Mouse (Mus musculus): ENCODE results near the gene Tmem159. TPM values are rescaled to one million over a fixed set of nuclear protein-coding genes. Genes with fewer than 3 reads are reported as not detected.

Gene Tmem159
- total RNA-seq (2015; ENCODE audit: low replicate concordance), result 0.84 and 1.7 TPM in 2 replicates
- 1.2 TPM in 1 of 2 replicates, not detected in the other for total RNA-seq (2017; ENCODE audit: low replicate concordance)

DNA sequence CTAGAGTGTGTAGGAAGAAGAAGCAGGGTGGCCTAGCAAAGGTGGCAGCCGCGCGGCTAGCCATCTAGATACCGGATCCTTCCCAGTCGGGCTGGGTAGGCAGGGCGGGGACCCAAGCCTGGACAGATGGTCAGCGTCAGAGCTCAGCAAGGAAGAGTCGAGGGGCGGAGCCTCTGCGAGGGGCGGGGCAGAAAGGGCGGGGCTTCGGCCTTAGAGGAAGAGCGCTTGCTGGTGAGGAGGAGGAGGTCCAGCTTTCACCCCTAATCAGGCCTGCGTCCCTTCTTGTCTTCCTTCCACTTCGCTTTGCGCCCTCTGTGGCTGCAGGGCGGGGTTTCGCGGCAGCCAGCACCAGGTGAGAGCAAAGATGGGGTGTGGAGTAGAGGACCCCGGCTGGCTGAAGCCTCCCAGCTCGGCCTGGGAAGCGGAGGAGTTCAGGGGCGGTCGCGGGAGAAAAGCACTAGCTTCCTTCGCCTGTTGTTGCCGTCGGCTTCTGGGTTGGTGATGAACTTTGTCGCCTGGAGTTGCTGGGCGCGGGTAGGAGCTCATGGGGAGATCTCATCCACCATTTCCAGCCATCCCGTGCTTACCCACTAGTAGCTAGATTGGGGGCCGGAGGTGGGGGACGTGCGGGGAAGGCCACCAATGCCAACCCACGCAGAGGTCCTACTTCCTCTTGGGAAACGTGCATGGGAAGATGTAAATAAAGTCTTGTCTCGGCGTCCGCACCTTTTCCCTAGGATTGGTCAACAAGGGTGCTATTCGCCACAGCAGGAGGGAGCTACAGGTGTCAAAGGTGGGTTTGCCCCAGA lies at the start of gene Tmem159:
Tmem159 (plus strand) TSS at position 190 of the 809 bp plus-strand sequence.
- no peak; the same call in 1 of the 2 replicates for ATAC-seq (replicated peaks; ENCODE audit: low FRiP score, poor library complexity, severe bottlenecking)

DNA sequence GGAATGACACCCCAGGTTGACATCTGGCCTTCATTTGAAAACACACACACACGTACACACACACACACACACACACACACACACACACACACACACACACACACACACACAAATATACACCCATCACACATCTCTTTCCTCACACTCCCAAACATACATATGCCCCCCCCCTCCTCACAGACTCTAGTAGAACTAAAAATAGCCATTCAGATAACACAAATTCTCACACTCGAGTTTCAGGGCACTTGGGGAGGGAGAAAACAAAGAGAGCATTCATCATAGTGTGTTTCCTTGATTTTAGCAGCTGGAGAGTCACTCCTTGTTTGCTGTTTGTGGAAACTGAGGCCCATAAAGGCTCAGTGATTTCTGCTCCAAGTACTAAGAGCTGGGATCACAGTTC lies 48.1 kb upstream of the Tmem159 start:
- ATAC-seq (replicated peaks; ENCODE audit: low FRiP score, poor library complexity, severe bottlenecking), result no peak

DNA sequence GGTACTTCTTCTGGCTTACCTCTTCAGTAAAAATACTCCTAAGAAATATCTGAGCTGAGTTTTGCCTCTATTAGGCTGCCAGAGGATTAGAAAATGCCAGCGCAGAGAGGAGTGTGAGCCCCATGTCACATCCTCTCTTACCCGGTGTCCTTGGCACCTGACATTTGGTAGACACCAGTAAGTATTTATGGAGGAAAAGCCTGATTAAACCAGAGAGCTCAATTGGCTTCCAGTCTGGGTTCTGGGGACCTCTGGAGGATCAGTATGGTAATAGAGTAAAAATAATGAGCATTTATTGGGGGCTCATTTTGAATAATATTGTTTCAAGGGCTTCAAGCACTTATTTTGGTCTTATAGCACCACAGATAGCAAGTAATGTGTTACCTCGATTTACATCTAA lies 46.7 kb upstream of the Tmem159 start:
- ATAC-seq (replicated peaks; ENCODE audit: low FRiP score, poor library complexity, severe bottlenecking), result no peak

DNA sequence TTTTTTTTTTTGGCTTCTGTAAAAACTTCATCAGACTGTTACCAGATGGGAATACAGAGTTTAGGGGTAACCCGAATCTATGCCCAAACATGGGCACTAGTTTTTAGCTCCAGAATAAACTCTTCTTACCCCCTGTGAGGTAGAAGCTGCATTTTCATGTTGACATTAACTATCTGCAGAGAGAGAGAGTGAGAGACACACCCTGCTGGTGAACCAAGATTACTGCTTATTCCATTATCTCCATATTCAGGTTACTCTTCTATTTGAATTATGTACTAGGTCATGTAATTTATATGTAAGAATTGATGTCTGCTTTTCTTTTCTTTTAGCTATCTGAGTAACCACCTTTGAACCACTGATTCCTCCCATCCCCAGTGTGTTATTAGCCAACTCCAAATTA lies 38.1 kb upstream of the Tmem159 start:
- no peak for ATAC-seq (replicated peaks; ENCODE audit: low FRiP score, poor library complexity, severe bottlenecking)

DNA sequence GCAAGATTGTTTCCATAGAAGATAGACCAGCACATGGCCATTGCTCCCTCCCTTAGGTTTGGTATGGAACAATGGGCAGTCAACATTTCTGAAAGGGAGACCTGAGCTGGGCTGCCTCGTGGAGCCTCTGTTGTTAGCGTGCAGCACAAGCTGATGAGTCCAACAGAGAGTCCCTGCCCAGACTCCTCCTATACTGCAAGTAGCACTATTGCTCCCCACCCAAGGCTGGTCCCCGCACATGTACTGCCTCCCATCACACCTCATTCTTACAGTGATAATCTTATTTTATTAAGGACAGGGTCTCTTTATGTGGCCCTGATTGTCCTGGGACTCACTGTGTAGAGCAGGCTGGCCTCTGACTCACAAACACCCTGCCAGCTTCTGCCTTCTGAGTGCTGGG lies 34.0 kb upstream of the Tmem159 start:
- no peak for ATAC-seq (replicated peaks; ENCODE audit: low FRiP score, poor library complexity, severe bottlenecking)

DNA sequence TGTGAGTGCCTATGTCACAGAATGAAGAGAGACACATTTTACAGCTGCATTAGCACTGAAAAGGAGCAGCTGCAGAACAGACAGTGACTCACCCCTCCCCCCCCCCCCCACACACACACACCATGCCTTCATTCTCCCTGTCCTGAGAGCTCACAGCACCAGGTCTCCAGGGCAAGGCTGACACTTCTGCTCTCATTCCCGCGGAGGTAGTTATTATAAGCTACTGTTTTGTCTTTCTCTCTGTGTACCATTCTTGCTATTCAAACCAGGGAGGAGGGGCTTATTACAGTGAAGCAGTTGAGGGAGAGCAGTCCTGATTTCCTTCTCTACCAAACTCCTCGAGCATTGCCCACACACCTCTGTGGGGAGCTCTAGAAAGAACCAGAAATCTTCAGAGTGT lies 33.0 kb upstream of the Tmem159 start:
- ATAC-seq (replicated peaks; ENCODE audit: low FRiP score, poor library complexity, severe bottlenecking), result no peak

DNA sequence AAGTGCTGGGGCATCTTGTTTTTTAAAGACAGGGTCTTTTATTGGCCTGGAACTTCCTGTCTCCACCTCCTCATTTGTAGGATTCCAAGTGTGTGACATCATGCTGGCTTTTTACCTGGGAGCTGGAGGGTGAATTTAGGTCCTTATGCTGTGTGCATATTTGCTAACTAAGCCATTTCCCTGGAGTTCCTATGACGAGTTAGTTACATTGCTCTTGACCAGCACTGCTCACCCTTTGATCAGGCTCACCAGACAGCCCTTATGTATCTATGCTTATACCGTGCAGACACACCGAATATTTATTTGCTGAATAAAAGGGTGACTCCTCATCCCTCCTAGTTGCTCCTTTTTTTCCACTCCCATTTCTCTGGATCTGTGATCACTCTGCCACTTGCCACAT lies 22.0 kb upstream of the Tmem159 start:
- ATAC-seq (replicated peaks; ENCODE audit: low FRiP score, poor library complexity, severe bottlenecking), result no peak

DNA sequence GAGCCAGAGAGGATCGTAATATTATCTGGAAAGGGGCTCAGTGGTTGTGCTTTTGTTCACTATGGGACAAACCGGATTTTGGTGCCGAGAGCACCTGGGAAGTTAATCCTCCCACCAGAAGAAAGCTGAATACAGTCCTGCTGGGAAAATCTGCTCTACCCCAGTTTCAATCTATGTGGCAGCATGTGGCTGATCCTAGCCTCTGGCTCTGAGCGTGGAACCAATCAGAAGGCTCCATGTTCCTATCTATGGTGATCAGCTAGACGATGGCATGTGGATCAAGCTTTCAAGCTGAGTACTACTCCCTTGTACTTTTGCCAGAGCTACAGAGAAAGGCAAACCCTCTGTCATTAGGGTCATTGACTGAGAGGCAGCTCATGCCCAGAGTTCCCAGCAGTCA lies 9.1 kb upstream of the Tmem159 start:
- ATAC-seq (replicated peaks; ENCODE audit: low FRiP score, poor library complexity, severe bottlenecking), result no peak

DNA sequence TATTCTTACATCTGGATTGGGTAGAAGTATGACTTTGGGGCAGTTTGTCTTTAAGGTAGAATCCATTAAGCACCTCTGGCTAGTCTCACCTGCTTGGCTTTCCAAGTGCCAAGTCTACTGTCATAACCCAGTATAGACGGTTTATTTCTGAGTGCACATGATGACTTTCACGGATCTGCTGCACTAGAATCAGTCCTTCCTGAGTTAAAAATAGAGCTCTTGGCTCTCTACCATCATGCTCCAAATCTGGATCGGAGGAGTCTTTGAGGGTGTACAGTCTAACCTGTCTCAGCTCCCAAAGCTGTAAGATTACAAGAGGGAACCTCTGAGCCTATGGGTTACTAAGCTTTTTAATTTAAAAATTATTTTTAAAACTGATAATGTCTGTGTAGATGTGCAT lies 7.9 kb upstream of the Tmem159 start:
- ATAC-seq (replicated peaks; ENCODE audit: low FRiP score, poor library complexity, severe bottlenecking), result no peak

DNA sequence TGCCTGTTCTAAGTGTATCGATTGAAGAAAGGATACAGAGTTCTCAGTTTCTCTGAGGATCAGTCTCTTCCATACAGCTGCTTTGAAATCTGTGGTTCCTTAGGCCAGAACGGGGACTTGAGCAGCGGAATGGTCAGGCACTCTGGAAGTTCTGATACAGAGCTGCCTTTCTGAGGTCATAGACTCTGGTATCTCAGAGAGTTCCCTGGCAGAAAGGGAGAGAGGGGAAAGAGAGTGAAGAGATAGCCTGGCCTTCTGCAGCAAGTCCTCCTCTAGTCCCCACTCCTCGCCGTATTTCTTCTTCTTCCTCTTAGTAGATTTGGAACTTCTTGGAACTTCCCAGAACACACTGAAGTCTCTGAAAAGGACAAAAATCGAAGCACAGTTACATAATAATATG lies 7.0 kb upstream of the Tmem159 start, which contains the start of gene Dnah3:
Dnah3 (minus strand) TSS at position 101 of the 400 bp plus-strand sequence.
- no peak for ATAC-seq (replicated peaks; ENCODE audit: low FRiP score, poor library complexity, severe bottlenecking)

DNA sequence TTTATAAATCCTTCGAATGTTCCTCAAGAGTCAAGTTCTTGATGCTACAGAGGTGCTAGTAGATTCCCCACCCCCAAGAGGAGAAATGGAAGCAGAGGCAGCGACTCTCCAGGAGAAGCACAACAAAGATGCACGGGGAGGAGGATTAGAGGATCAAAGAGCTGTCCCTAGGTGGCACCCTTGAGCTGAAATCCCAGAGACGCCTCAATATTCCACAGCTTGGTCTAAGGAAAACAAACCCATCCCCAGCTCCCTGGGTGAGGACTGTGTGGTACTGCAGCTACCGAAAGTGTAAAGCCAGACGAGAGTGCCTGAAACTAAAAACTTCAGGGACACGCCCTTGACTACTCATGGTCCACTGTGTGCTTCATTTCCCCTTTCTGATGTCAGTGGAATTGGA lies 4.3 kb upstream of the Tmem159 start:
- no peak for ATAC-seq (replicated peaks; ENCODE audit: low FRiP score, poor library complexity, severe bottlenecking)

DNA sequence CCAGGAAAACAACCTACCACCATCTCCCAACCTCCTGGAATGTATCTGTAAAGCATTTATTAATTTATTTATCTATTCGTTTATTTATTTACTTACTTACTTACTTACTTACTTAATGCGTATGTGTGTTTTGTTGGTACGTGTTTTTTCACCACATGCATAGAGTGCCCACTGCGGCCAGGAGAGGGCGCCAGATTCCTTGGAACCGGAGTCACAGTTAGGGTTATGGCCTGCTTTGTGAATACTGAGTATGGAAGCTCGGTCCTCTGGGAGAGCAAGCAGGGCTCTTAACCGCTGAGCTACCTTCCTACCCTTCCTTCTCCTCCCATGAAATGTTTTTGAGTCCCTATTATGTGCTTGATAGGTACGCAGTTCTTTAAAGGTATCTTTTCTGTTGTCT lies 3.8 kb upstream of the Tmem159 start:
- ATAC-seq (replicated peaks; ENCODE audit: low FRiP score, poor library complexity, severe bottlenecking), result no peak

DNA sequence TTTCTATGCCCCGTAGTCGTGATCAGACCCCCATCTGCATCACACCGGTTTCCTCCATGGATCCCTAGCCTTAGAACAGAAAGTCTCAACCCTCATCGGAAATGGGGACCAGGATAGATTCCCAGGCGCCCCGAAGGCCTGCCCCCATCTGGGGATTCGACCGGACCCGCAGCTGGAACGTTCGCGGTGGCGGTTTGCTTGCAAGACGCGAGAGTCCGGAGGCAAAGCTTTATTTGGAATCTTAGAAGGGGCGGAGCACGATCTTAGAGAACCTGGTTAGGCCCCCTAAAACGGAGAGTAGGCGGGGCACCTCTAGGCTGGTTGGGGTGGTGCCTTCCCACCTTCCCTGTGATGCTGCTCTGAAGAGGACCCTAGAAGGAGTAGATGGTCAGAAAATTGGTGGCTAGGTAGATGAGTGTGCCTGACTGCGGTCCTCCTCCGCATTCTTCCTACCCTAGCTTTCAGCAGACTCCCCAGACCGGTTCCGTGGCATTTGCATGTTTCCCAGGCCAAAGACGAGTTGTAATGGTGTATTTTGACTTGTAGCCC lies 940 bp downstream of the Tmem159 start:
- ATAC-seq (replicated peaks; ENCODE audit: low FRiP score, poor library complexity, severe bottlenecking), result no peak

DNA sequence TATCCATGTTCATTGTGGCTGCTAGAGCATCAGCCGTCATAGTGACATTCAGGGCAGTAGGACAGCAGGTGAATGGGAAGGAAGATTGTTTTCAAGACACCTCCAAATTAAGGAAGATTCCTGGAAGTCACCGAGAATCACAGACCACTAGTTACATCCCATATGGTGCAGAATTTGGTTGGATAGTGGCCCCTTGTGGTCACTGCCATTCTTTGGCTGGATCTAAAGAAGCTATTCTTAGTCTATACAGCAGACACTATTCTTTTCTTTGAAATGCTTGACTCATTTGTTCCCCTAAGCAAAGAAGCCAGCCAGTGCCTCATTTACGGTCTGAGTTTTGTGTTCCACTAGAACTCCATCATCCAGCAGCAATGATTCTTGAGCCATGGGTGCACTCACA lies 2.8 kb downstream of the Tmem159 start:
- no peak for ATAC-seq (replicated peaks; ENCODE audit: low FRiP score, poor library complexity, severe bottlenecking)

DNA sequence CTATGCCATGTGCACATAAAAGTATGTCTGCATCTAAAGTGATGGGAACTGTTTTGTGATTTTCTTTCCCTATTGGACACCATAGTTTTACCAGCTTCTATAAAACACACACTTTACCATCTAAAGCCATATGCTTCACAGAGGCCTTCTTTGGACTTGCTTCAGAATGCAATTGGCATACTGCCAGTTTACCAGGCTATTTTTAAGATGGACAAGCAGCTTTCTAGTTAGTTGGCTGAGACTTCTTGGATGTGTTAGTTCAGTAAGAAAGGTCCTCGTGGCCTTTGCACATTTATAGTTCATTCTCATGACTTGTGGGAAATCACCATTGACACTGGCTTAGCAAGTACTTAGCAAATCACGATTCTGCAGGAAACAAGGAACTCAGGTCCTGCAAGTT lies 4.2 kb downstream of the Tmem159 start:
- ATAC-seq (replicated peaks; ENCODE audit: low FRiP score, poor library complexity, severe bottlenecking), result no peak

DNA sequence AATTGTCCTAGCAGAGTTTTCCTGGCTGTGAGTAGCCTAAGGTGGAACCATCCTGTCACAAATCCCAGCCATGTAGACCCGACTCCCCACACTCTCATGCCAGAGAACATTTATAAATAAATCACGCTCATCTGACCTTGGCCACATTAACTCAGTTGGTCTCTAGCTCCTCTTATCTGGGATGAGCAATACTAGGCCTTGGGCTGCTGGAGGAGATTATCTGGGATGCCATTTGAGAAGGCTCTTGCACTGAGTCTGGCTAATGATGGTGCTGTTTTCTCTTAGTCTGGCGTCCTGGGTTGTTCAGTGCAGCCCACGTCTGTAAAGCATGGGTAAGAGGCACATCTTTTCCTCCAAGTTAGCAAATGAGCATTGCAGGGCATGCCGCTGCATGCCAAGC lies 7.5 kb downstream of the Tmem159 start:
- no peak for ATAC-seq (replicated peaks; ENCODE audit: low FRiP score, poor library complexity, severe bottlenecking)

DNA sequence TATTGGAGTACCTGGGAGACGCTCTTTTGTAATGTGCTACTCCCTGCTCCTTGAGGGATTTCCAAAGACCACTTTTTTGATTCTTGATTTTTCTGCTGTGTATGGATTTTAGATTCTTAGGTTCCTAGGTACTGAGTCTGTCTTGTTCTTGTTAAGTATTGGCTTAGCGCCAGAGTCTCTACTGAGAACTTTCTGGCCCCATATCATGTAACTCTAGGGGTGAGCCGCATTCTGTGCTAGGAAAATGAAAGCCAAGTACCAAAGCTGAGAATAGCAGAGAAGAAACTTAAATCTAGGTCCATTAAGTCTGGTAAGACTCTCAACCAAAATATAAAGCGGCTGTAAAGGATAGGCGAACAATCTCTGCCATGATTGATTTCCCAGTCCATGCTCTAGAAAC lies 14.8 kb downstream of the Tmem159 start:
- no peak for ATAC-seq (replicated peaks; ENCODE audit: low FRiP score, poor library complexity, severe bottlenecking)

DNA sequence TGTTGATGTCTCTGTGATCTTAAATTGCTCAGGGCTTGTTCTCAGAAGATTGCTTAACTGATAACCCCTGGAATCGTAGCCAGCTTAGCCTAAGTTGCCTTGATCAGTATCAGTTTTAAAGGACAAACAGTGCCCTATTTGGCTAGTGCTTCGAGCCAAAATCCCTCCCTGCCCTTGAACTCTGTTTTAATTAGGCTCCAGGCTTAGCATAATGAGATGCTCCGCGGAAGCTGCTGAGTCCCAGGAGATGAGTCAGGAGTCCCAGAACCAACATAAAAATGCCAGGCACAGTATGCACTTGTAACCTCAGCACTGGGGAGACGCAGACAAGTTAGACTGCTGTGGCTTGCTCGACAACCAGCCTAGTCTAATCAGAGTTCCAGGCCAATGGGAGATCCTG lies 15.4 kb downstream of the Tmem159 start:
- ATAC-seq (replicated peaks; ENCODE audit: low FRiP score, poor library complexity, severe bottlenecking), result no peak

DNA sequence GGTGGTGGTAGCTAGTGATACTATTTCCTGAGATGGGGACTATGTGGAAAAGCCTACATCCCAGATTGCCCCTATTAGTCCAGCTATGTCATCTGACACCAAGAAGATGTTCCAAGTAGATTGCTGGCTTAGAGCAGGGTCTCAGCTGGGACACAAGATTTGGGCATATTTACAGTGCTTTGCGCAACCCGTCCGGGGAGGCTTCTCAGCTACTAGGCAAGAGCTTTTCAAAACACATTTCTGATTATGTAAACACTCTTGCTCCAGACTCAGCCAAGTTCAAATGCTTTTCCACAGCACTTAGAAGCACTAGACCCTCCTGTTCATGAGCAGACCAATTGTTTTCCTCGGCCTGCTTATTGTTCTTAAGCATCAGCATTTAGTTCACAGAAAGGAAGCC lies 21.6 kb downstream of the Tmem159 start:
- ATAC-seq (replicated peaks; ENCODE audit: low FRiP score, poor library complexity, severe bottlenecking), result no peak

DNA sequence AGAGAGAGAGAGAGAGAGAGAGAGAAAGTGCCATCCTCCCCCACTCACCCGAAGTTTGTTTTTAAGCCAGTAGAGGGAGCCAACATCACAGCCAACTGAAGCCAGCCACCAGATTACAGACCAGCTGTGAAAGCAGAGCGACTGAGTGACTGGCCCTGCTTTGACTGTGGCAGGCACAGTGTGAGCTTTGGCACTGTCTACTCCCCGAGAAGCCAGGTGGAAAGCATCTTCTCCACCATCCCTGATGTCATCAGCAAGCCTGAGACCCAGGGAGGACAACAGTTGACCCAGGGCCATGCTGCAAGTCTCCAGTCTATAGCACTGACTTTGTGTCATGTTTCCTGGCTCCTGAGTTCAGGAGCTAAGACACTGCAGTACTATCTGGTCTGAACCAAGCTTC lies 22.7 kb downstream of the Tmem159 start:
- no peak for ATAC-seq (replicated peaks; ENCODE audit: low FRiP score, poor library complexity, severe bottlenecking)

DNA sequence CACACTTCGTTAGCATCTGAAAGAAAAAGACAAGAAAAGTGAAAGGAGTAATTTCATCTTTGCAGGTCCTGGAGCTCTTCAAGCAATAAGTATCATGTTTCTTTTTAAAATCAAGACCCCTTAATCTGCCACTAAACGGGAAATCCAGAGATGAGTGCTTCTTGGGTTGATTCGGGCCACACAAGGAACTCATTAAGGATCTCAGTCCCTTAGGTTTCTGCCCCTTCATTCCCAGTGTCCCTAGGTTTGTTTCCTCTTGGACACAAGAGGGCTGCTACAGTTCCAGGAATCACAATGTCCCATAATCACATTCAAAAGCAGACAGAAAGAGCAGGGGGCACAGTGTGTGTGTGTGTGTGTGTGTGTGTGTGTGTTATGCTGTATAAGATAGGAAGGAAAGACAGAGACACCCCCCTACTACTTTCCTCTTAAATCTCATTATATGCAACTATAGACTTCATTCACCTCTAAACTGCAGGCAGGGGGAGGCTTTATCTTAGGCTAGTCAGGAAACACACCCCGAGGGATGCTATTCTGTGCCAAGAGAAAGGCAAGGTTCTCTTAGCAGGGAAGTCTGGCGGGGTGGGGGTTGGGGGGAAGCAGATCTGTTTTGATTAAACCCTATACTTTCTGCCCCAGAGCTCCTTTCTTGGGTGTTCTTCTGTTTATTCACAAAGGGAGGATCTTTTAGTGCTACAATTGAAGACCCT lies 25.0 kb downstream of the Tmem159 start:
- ATAC-seq (replicated peaks; ENCODE audit: low FRiP score, poor library complexity, severe bottlenecking), result no peak
